Comparison of ENCODE assay signal across 14 mouse cellular contexts in the genomic region with DNA sequence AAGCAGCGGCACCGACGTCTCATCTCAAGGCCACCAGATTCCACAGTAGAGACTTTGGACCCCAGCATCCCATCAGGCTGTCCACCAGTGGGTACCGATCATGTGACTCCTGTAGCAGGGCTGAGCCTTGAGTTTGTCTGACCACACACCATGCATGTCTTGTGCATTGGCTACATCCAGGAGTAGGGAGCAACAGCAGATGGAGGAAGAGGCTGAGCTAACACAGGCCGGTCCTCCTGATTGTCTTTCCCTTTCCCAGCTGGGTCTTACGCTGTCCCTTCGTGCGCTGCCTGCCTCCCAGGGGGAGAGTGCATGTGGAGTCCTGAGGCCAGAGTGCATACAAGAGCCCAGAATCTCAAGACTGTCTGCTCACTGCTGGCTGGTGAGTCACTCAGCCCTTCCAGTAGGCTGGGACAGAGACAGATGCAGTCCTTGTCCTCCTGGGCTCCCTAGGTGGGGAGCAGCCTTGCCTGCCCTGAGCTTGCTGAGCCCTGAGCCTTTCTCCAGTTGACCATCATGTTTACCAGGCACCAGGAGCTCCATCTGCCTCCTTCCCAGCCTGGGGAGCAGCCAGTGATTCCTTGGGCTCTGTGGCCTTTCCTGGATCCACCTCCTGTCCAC.
A peak's percentile ranks its signal among the peaks of the same experiment; 100 is the strongest.
DNase-seq lines count a peak whose midpoint lies in the region; ATAC-seq and TF ChIP-seq lines count a peak whose summit lies in the region.
"Had no signal": no experiment of that assay in that cellular context is flagged by ENCODE, and none has a peak within 500 bp of the region (broad histone marks: within the 10 kb centered on the region; RNA-seq: fewer than 3 reads in every experiment).

No protein-coding gene starts in this region.

- no peak for TF ChIP-seq POLR2A in kidney, adult 2 months (IDR thresholded peaks at IDR 0.05; ENCODE audit: low read depth, low read length)

- peaks cover 40% of the 10 kb centered on the region for H3K4me1 ChIP-seq in kidney, adult 2 months (ENCODE audit: control insufficient read depth, insufficient read depth, low read length)
- H3K4me1 ChIP-seq in kidney, embryonic 14.5 days (ENCODE audit: control insufficient read depth, insufficient read depth, low read length) = peaks cover 10% of the 10 kb centered on the region; the same call in 1 of the 2 replicates

- DNase-seq in frontal cortex, adult 2 months (ENCODE audit: extremely low spot score in 1 of 2, low spot score in 1 of 2) = no peak
- peak; percentile 68 for DNase-seq in kidney, adult 2 months
- DNase-seq in adrenal gland, postnatal 14 days = peak; percentile 49
- DNase-seq in kidney, postnatal 25 days = peak; percentile 45 to 71
- DNase-seq: layer of hippocampus, postnatal 36 days; right cerebral cortex, postnatal 14 days had no signal

- H3K9me3 ChIP-seq in kidney, embryonic 14.5 days (ENCODE audit: control insufficient read depth, low read length) = no peaks in the 10 kb centered on the region
- H3K9me3 ChIP-seq: limb, embryonic 15.5 days; midbrain, embryonic 13.5 days had no signal

- H3K4me2 ChIP-seq in kidney, embryonic 14.5 days (replicated peaks; ENCODE audit: low read depth, low read length) = no peak overlapping the region
- H3K4me2 ChIP-seq: limb, embryonic 15.5 days; midbrain, embryonic 13.5 days had no signal

- H3K4me3 ChIP-seq in kidney, adult 2 months (ENCODE audit: insufficient read depth, low read depth, low read length) = no peak overlapping the region
- H3K4me3 ChIP-seq in kidney, embryonic 14.5 days (ENCODE audit: low read length) = no peak overlapping the region
- H3K4me3 ChIP-seq: limb, embryonic 15.5 days; midbrain, embryonic 13.5 days had no signal

- no peak overlapping the region for H3K9ac ChIP-seq in kidney, embryonic 14.5 days (ENCODE audit: low read depth, low read length)
- H3K9ac ChIP-seq: limb, embryonic 15.5 days; midbrain, embryonic 13.5 days had no signal

- peak overlapping the region; percentile 47 for H3K27ac ChIP-seq in kidney, adult 2 months (ENCODE audit: insufficient read depth, low read depth, low read length)
- no peak overlapping the region for H3K27ac ChIP-seq in kidney, embryonic 14.5 days (ENCODE audit: low read depth, low read length)
- H3K27ac ChIP-seq: limb, embryonic 15.5 days; midbrain, embryonic 13.5 days had no signal

- 66% methylated on average over 8 of the region's 8 CpGs for WGBS in kidney, adult 2 months
- WGBS in kidney, embryonic 14.5 days = 96% methylated on average over 8 of the region's 8 CpGs

- no peaks in the 10 kb centered on the region for H3K36me3 ChIP-seq in kidney, adult 2 months (ENCODE audit: control insufficient read depth, insufficient read depth, low read length)
- H3K36me3 ChIP-seq in kidney, embryonic 14.5 days (ENCODE audit: control insufficient read depth, insufficient read depth, low read length) = no peaks in the 10 kb centered on the region
- H3K36me3 ChIP-seq: limb, embryonic 15.5 days had no signal

- peak; percentile 55; the same call in 1 of the 2 replicates for ATAC-seq in frontal cortex, adult (ENCODE audit: low TSS enrichment)
- ATAC-seq in kidney, embryonic 14.5 days (ENCODE audit: low FRiP score, low TSS enrichment) = no peak
- ATAC-seq in granulocyte monocyte progenitor cell, adult 5-6 weeks (replicated peaks; ENCODE audit: poor library complexity, severe bottlenecking) = no peak
- ATAC-seq: activated CD4-positive, CD25-positive, alpha-beta regulatory T cell, adult 4 months; inflammation-experienced regulatory T-cells, adult 6 months; lung, postnatal 0 days; midbrain, embryonic 13.5 days had no signal

- TF ChIP-seq CTCF in kidney, adult 2 months (conservative IDR thresholded peaks at IDR 0.05; ENCODE audit: insufficient read depth, insufficient read length, low read depth, low read length) = no peak

- H3K27me3 ChIP-seq in kidney, adult 2 months (replicated peaks; ENCODE audit: control insufficient read depth, insufficient read depth, low read length) = no peaks in the 10 kb centered on the region
- no peaks in the 10 kb centered on the region for H3K27me3 ChIP-seq in kidney, embryonic 14.5 days (ENCODE audit: control insufficient read depth, insufficient read depth, low read length)
- H3K27me3 ChIP-seq: limb, embryonic 15.5 days; midbrain, embryonic 13.5 days had no signal

Comparison
In these comparisons a context has a peak if more than half of its experiments do, and no peak if none do; other contexts are left out.
1. DNase-seq: peak in kidney, adult 2 months (single experiment), adrenal gland, postnatal 14 days (single experiment) and kidney, postnatal 25 days (2 of 2); none in frontal cortex, adult 2 months (0 of 2).